Mouse (Mus musculus) hindbrain, embryonic 12.5 days (tissue): ENCODE data around the gene Gm3435. TPM values are rescaled to one million over a fixed set of nuclear protein-coding genes. Genes with fewer than 3 reads are reported as not detected.
"Not testable (repeated sequence)": the region's sequence is repeated elsewhere in the genome, so short reads cannot be mapped to it uniquely, and the experiment has no call there.

ENCODE experiments used
- ATAC-seq: fragments of 200-750 bp; cut with Nextera tagmentation; 2 replicates; pipeline ENCODE4 v1.8.0; 2017; ENCODE audit warnings: moderate TSS enrichment; ENCODE audit not compliant: low FRiP score
- H3K27ac ChIP-seq: fragments of 300-500 bp; sonication (generic); 2 replicates; pipeline ENCODE4 v1.5.1; 2016; ENCODE audit warnings: mild to moderate bottlenecking
- H3K27me3 ChIP-seq: fragments of 300-500 bp; sonication (generic); 2 replicates; pipeline ENCODE4 v1.6.1; 2016; ENCODE audit warnings: mild to moderate bottlenecking
- H3K36me3 ChIP-seq: fragments of 300-500 bp; sonication (generic); 2 replicates; pipeline ENCODE4 v1.6.1; 2016; ENCODE audit warnings: mild to moderate bottlenecking
- H3K4me1 ChIP-seq: fragments of 300-500 bp; sonication (generic); 2 replicates; pipeline ENCODE4 v1.6.1; 2016
- H3K4me2 ChIP-seq: fragments of 300-500 bp; sonication (generic); replicated peaks from 2 replicates; pipeline ENCODE4 v1.6.1; 2016; ENCODE audit warnings: mild to moderate bottlenecking
- H3K4me3 ChIP-seq: fragments of 300-500 bp; sonication (generic); 2 replicates; pipeline ENCODE4 v1.5.1; 2016; ENCODE audit warnings: mild to moderate bottlenecking
- H3K9ac ChIP-seq: fragments of 300-500 bp; sonication (generic); 2 replicates; pipeline ENCODE4 v1.6.1; 2016; ENCODE audit warnings: mild to moderate bottlenecking, moderate library complexity
- H3K9me3 ChIP-seq: fragments of 300-500 bp; sonication (generic); replicated peaks from 2 replicates; pipeline ENCODE4 v1.6.1; 2016; ENCODE audit warnings: mild to moderate bottlenecking
- WGBS: fragments of 180-500 bp; shearing (Covaris S2); methylation state at CpG from one replicate; pipeline ENCODE4 v1.1.7; 2016; 5-methylcytosine and 5-hydroxymethylcytosine counted together
- polyA plus RNA-seq: library from polyadenylated mRNA; unstranded; fragments of >200 nt; fragmentation: Nextera tagmentation; extraction: Ambion mirVana; gene quantifications from 2 replicates; pipeline ENCODE4 v1.2.1, GENCODE M21; 2016

Gm3435 gene
- polyA plus RNA-seq, 1 experiment from 2014 or later, result 11.7 TPM

DNA sequence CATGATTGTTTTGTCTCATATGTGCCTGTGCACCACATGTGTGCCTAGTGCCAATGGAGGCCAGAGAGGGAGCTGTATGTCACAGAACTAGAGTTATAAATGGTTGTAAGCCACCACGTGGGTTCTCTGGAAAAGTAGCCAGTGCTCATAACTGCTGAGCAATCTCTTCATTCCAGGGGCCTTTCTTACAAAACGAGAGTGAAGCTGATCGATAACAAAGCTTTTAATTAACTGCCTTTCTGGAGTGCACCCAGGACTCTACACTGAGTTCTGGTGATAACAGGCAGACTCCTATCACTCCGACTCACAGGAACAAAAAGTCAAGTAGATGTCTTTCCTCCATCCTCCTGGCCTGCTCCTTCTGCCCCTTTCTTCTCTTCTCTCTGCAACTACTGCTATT lies 9.9 kb upstream of the Gm3435 start:
- not testable (repeated sequence) for ATAC-seq, H3K4me2 ChIP-seq, H3K9me3 ChIP-seq, H3K27ac ChIP-seq, H3K27me3 ChIP-seq, H3K36me3 ChIP-seq, H3K9ac ChIP-seq, H3K4me3 ChIP-seq, H3K4me1 ChIP-seq
- WGBS, result no CpG with 5 or more reads among the region's 4 CpGs

DNA sequence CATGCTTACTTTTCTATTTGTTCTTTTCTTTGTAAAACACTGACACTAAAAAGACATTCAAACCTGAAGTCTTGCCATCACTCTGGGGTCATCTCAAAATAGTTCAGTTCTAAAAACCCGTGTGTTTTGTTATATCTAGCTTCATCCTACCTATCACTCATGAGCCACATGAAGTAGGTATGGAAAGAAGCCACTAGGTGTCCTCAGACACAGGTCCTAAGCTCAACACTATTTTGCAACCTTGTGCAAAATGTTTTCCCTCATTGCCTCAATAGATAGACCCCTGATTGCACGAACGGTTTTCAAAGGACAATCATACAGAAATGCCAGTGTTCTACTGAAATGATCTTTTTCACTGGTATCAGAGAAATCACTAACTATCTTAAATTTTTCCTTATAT lies 888 bp upstream of the Gm3435 start:
- ATAC-seq, H3K4me1 ChIP-seq, H3K9ac ChIP-seq, H3K27me3 ChIP-seq, H3K27ac ChIP-seq, H3K4me2 ChIP-seq, H3K4me3 ChIP-seq, H3K9me3 ChIP-seq, H3K36me3 ChIP-seq: not testable (repeated sequence)
- no CpG with 5 or more reads among the region's 3 CpGs for WGBS

DNA sequence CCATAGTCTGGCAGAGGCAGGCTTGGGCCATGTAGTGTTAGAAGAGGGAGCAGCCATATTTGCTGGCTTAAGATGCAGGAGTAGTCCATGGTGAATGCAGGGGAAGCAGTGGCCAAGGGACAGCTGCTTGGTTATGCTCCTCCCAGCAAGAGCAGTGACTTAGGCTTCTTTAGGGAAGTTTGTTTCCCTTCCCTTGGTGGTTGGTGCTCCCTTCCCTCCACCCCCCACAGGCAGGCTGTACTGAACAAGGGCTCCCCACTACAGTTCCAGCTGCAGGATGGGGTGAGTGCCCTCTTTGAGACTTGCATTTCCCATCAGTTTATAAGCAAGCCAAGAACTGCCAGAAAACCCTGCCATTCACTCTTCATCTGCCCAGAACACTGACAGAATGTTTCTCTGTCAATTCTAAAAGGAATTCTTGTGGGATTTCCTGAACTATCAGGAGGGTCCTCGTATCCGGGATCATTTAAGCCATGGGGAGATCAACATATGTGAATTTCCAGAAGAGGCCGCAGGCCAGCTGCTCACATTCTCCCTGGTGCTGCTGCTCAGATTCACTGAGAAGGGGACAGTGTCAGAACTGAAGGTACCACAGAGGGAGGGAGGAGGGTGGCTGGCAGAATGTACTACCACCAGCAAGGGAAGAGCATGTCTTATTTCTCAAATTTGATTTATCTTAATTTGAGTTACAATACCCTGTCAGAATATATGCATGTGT lies 11.7 kb downstream of the Gm3435 start:
- H3K4me3 ChIP-seq, H3K9me3 ChIP-seq, H3K9ac ChIP-seq, H3K36me3 ChIP-seq, H3K27me3 ChIP-seq, H3K4me2 ChIP-seq, ATAC-seq, H3K4me1 ChIP-seq, H3K27ac ChIP-seq: not testable (repeated sequence)
- 84% methylated on average over 3 of the region's 3 CpGs for WGBS

GRCm38 (mm10) chr17:15023878-15024492 lies 14.0 kb downstream of the Gm3435 start:
- H3K36me3 ChIP-seq, result not testable (repeated sequence)

DNA sequence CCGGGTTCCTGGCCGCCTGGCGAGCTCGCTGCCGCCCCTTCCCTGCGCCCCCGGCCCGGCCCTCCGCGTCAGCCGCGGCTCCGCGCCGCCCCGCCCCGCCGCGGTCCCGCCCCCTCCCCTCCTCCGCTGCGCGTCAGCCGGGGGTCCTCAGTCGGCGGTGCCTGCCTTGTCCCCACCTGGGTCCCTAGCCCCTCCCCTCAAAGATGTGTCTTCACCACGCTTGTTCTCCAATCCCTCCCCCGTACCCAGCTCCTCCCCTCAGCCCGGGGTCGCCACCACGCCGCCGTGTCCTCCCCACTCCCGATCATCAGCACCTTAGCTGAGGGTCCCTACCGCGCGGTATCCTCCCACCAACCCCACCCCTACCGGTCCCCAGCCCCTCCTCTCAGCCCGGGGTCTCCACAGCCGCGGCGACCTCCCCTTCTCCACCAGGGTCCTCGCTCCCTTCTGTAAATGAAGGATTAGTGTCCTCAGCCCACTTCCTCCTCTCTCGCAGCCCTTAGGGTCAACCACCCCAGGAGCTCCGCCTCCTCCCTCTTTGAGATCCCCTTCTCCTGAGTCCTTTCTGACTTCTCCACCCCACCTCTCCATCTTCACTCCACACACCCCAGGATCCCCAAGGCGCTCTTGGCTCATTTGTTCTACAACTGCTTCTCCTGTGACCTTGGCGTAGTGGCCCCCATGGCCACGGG lies 14.7 kb downstream of the Gm3435 start:
- ATAC-seq, result peak; percentile 92
- not testable (repeated sequence) for H3K36me3 ChIP-seq, H3K27ac ChIP-seq, H3K9me3 ChIP-seq, H3K27me3 ChIP-seq, H3K9ac ChIP-seq, H3K4me1 ChIP-seq, H3K4me2 ChIP-seq, H3K4me3 ChIP-seq
- no CpG with 5 or more reads among the region's 48 CpGs for WGBS

More at GRCm38 (mm10) chr17:15023878-15024492, 14.0 kb downstream of the Gm3435 start:
- not testable (repeated sequence) for H3K9me3 ChIP-seq, H3K9ac ChIP-seq, H3K4me3 ChIP-seq, H3K27me3 ChIP-seq, H3K4me2 ChIP-seq, H3K27ac ChIP-seq, H3K4me1 ChIP-seq
- no CpG with 5 or more reads among the region's 97 CpGs for WGBS
- ATAC-seq, result peak; percentile 80

DNA sequence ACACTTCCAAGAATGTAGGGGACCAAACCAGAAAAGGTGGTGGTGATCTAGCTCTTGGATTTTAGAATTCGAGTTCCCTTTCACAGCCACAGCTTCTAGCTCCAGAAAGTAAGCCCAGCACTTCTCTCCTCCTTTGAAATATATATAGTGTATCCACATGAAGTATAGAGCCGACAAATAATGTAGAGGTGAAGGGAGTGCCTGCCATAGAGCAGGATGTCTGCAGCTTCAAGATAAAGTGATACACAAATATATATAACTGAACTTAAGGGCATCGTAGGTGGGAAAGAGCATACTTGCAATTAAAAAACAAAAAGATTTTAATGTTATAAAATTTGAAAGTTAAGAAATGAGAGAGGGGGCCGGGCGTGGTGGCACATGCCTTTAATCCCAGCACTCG lies 15.5 kb downstream of the Gm3435 start:
- not testable (repeated sequence) for H3K4me1 ChIP-seq, H3K9me3 ChIP-seq, H3K36me3 ChIP-seq, H3K4me3 ChIP-seq, H3K27ac ChIP-seq, H3K27me3 ChIP-seq, H3K9ac ChIP-seq, H3K4me2 ChIP-seq, ATAC-seq
- no CpG with 5 or more reads among the region's 6 CpGs for WGBS

- H3K9ac ChIP-seq, H3K4me2 ChIP-seq, H3K9me3 ChIP-seq, H3K4me1 ChIP-seq, H3K36me3 ChIP-seq, H3K4me3 ChIP-seq, ATAC-seq, H3K27ac ChIP-seq, H3K27me3 ChIP-seq: not testable (repeated sequence)
- no CpG with 5 or more reads among the region's 4 CpGs for WGBS
Observed at GRCm38 (mm10) chr17:15031414-15031813, 21.4 kb downstream of the Gm3435 start.

DNA sequence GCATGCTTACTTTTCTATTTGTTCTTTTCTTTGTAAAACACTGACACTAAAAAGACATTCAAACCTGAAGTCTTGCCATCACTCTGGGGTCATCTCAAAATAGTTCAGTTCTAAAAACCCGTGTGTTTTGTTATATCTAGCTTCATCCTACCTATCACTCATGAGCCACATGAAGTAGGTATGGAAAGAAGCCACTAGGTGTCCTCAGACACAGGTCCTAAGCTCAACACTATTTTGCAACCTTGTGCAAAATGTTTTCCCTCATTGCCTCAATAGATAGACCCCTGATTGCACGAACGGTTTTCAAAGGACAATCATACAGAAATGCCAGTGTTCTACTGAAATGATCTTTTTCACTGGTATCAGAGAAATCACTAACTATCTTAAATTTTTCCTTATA lies 30.5 kb downstream of the Gm3435 start:
- WGBS, result no CpG with 5 or more reads among the region's 3 CpGs
- H3K9me3 ChIP-seq, H3K4me2 ChIP-seq, H3K4me3 ChIP-seq, H3K4me1 ChIP-seq, H3K9ac ChIP-seq, H3K36me3 ChIP-seq, H3K27me3 ChIP-seq, ATAC-seq, H3K27ac ChIP-seq: not testable (repeated sequence)

DNA sequence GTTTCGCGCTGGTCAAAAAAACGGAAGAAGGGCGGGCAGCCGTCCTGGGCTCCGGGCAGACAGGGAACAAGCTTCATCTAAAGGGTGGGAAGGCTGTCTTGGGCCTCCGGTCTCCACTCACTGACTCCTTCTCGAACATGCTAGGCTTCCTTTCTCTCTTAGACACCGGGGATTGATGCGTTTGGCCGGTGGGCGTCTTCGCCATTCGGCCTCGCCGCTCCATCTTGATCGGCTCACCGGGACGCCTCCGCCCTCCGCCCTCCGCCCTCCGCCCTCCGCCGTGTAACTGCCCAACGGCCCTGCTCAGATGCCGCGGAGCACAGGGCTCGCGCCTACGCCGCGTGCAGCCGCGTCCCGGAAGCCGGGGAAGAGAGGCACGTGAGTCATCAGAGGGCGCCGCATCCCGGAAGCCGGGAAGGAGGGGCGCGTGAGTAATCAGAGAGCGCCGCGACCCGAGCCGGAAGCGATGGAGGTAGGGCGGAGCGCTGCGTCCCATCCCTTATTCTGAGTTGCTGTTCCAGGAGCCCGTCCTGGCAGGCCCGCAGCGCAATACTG lies 31.3 kb downstream of the Gm3435 start, which contains the start of the genes Ermard, Tcte3 and Gm3448:
Gene Ermard (plus strand): TSS at position 34 of the 555 bp plus-strand sequence.
Gene Tcte3 (minus strand): TSS at position 314 of the 555 bp plus-strand sequence.
Gene Gm3448 (minus strand): TSS at position 363 of the 555 bp plus-strand sequence.
- not testable (repeated sequence) for H3K4me1 ChIP-seq, H3K9ac ChIP-seq, H3K36me3 ChIP-seq, H3K9me3 ChIP-seq, H3K4me3 ChIP-seq, H3K27ac ChIP-seq, H3K27me3 ChIP-seq, H3K4me2 ChIP-seq
- WGBS, result no CpG with 5 or more reads among the region's 56 CpGs
- ATAC-seq, result peak; percentile 98

DNA sequence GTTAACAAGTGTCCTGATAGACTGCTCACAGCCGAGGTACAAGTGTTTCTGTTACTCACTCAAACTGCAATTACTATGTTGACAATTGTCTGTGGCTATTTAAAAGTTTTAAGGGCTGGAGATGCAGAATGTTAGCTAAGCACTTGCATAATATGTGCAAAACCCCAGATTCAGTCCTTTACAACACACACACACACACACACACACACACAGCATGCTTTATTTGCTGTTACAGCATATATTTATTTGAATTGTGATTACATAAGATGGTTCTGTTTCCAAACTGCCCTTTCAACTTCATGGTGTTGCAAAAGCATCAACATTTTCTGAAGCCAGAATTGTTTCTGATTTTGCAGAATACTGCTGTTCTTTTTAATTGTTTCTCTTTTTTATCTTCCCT lies 40.4 kb downstream of the Gm3435 start:
- no CpG with 5 or more reads among the region's 1 CpGs for WGBS
- not testable (repeated sequence) for H3K36me3 ChIP-seq, H3K4me1 ChIP-seq, H3K4me2 ChIP-seq, ATAC-seq, H3K9me3 ChIP-seq, H3K27ac ChIP-seq, H3K27me3 ChIP-seq, H3K9ac ChIP-seq, H3K4me3 ChIP-seq

- not testable (repeated sequence) for H3K4me1 ChIP-seq, H3K9me3 ChIP-seq, ATAC-seq, H3K27ac ChIP-seq, H3K4me2 ChIP-seq, H3K9ac ChIP-seq, H3K4me3 ChIP-seq, H3K27me3 ChIP-seq
- 56% methylated on average over 1 of the region's 1 CpGs for WGBS
- peaks cover 18% of the 10 kb centered on the region for H3K36me3 ChIP-seq
Observed at GRCm38 (mm10) chr17:15052766-15053165, 42.8 kb downstream of the Gm3435 start.

- 95% methylated on average over 6 of the region's 8 CpGs for WGBS
- not testable (repeated sequence) for ATAC-seq, H3K4me3 ChIP-seq, H3K4me1 ChIP-seq, H3K9ac ChIP-seq, H3K4me2 ChIP-seq, H3K9me3 ChIP-seq, H3K27ac ChIP-seq, H3K27me3 ChIP-seq
- peaks cover 24% of the 10 kb centered on the region for H3K36me3 ChIP-seq
Observed at GRCm38 (mm10) chr17:15053183-15053828, 43.3 kb downstream of the Gm3435 start.
